Mouse (Mus musculus): Measurements from ENCODE around the gene Atcay. TPM values are rescaled to one million over a fixed set of nuclear protein-coding genes. Genes with fewer than 3 reads are reported as not detected.

Gene Atcay
- polyA plus RNA-seq, 1 experiment from 2014 or later: not detected

DNA sequence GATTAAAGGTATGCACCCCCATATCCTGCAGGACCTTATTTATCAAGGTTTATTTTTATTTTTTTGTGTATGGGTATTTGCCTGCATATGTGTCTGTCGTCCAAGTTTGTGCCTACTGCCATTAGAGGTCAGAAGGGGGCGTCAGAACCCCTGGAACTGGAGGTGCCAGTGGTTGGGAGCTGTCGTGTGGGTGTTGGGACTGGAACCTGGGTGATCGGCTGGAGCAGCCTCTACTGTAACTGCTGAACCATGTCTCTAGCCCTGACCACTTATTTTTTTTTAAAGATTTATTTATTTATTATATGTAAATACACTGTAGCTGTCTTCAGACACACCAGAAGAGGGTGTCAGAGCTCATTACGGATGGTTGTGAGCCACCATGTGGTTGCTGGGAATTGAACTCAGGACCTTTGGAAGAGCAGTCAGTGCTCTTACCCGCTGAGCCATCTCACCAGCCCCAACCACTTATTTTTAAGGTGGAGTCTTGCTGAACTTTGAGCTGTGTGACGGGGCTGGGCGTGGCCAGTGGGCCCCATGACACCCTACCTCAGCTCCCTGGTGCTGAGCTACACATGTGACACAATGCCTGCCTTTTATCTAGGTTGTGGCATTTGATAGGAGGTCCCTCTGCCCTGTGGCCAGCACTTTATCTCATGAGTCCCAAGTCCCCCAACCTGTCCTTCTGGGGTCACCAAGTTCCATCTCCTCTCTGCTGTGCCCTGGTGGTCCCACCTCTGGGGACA is 27.5 kb downstream of the Atcay start:
- Histone ChIP-seq H3K27ac (no peak overlapping the region), H3K4me3 (no peak overlapping the region), H3K9me3 (replicated peaks) (no peaks in the 10 kb centered on the region), H3K36me3 (no peaks in the 10 kb centered on the region), H3K4me1 (no peaks in the 10 kb centered on the region), H3K27me3 (ENCODE audit: low read depth, poor library complexity, severe bottlenecking) (peaks cover 18% of the 10 kb centered on the region)
- no peak for DNase-seq (ENCODE audit: low spot score)
- WGBS: 69% methylated on average over 8 of the region's 8 CpGs

DNA sequence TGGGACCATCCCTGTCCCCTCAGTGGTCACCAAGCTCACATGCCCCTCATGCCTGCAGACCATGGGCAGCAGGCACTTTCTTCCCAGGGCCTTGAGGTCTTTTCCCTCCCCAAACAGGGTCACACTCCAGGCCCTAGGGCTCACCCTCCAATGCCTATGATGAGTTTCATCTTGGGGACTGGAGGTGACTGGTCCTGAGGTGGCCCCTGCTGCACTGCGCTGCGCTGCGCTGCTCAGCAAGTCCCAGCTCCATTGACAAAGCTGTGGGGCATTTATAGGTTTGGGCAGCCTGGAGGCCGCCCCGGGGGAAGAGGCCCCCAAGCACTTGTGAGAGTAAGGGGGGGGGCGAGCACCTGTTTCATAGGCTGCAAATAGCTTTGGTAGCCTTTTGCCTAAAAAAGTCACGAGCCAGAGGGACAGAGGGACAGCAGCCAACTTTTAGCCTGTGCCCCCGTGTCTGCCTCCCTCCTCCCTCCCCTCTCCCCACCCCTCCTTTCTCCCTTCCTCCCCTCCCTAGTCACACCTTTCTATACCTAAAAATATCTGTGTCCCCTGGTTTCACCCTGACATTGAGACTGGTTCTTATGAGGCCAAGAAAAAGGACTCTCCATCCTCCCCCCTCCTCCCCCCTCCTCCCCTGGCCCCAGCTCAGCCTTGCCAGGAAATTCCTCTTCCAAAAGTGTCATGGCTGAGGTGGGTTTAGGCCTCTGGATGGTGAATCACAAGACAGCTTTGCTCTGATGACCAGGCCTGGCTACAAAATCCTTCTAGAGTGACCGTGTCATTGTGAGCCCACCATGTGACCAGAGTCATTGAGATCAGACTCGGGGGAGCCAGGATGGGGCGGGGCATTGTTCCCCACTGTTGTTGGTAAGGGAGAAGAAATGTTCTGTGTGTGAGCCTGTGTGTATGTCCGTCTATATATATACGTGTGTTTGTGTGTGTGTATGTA is 28.6 kb downstream of the Atcay start, which contains the start of gene Nmrk2:
Nmrk2 (minus strand) TSS at position 245 of the 952 bp plus-strand sequence.
- no peaks in the 10 kb centered on the region for H3K9me3 ChIP-seq (replicated peaks)
- no peak for DNase-seq (ENCODE audit: low spot score)
- no peak within 1 kb of the TSS for H3K27ac ChIP-seq
- H3K27me3 ChIP-seq (ENCODE audit: low read depth, poor library complexity, severe bottlenecking): peaks cover 24% of the 10 kb centered on the region
- H3K36me3 ChIP-seq: no peaks in the 10 kb centered on the region
- WGBS: 64% methylated on average over 13 of the region's 13 CpGs
- no peaks in the 10 kb centered on the region for H3K4me1 ChIP-seq
- no peak within 1 kb of the TSS for H3K4me3 ChIP-seq

DNA sequence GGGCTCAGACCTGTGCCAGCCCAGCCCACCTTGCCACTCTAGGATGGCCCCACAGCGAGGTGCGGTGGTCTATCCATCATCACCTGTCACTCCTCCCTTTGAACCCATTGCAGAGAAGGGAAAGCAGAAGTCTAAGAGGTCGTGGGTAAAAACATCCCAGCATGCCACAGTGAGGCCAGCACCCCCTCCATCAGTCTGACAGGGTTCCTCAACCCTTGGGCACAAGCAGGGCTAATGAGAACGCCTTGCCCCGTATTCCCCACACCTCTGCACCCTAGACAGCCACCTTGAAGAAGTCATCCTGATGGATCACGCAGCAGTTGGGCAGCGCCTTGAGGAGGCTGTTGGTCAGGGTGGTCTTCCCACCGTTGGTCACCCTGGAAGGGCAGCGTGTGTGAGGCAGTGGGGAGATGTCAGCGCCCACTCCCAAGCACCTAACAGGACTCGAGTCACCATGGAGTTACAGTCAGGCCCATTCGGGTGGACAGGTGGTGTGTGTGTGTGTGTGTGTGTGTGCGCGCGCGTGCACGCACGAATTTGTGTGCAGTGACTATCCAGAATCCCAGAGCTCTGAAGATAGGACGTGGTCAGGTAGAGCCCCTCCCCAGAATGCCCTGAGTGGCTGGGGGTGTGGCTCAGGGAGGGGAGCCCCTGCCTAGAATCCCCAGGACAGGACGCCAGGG is 29.9 kb downstream of the Atcay start:
- Histone ChIP-seq H3K27ac (no peak overlapping the region), H3K4me3 (no peak overlapping the region), H3K9me3 (replicated peaks) (no peaks in the 10 kb centered on the region), H3K36me3 (no peaks in the 10 kb centered on the region), H3K4me1 (no peaks in the 10 kb centered on the region), H3K27me3 (ENCODE audit: low read depth, poor library complexity, severe bottlenecking) (peaks cover 38% of the 10 kb centered on the region)
- DNase-seq (ENCODE audit: low spot score): no peak
- WGBS: 79% methylated on average over 20 of the region's 20 CpGs

DNA sequence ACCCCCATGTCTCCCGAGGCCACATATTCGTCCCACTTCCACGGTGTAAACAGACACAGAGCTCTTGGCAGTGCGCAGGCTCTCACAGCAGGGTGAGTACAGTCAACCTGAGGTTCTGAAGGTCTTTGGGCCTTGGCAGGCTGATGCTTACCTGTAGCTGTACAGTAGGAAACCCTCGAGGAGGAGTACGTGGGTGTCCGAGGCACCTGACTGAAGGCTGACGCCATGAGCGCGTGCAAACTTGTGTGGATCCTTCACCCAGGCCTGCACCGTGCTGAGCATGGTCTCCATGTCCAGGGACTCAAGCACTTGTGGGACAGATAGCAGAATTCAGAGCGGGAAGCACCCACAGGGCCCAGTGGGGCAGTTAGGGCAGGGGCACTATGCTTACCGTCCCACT is 30.5 kb downstream of the Atcay start:
- Histone ChIP-seq H3K9me3 (replicated peaks) (no peaks in the 10 kb centered on the region), H3K27ac (no peak overlapping the region), H3K27me3 (ENCODE audit: low read depth, poor library complexity, severe bottlenecking) (peaks cover 44% of the 10 kb centered on the region), H3K4me3 (no peak overlapping the region), H3K4me1 (no peaks in the 10 kb centered on the region), H3K36me3 (no peaks in the 10 kb centered on the region)
- DNase-seq (ENCODE audit: low spot score): no peak
- WGBS: 85% methylated on average over 13 of the region's 13 CpGs

DNA sequence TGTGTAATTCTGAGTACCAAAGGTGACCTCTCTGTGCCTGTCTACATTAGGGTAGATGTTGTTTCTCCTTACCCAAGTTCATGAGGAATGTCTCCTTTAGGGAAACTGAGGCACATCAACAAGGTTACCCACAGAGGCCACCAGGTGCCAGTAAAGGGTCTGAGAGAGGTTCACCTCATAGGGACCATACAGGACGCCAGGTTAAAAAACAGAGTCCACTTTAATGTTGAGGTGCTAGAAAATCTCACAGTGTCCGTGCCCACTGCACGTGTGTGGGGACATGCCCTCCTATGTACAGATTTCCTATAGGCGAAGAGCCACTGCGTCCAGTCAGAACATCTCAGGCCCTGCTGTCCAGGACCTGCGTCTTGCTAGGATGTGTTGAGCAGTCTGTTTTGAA is 31.6 kb downstream of the Atcay start:
- H3K27me3 ChIP-seq (ENCODE audit: low read depth, poor library complexity, severe bottlenecking): peaks cover 55% of the 10 kb centered on the region
- no peak for DNase-seq (ENCODE audit: low spot score)

DNA sequence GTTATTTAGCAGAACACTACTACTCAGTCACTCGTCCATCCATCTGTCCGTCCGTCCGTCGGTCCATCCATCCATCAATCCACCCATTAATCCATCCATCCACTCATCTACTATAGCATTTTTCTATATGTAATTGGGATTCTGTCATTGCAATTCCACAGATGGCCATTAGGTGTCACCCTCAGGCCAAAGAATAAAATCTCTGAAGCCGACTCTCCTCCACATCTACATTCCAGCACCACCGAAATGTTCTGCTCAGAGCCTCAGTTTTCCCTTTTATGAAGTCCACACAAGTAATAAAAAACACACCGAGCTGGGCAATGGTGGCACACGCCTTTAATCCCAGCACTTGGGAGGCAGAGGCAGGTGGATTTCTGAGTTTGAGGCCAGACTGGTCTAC is 32.4 kb downstream of the Atcay start:
- Histone ChIP-seq H3K4me1 (peaks cover 11% of the 10 kb centered on the region), H3K27me3 (ENCODE audit: low read depth, poor library complexity, severe bottlenecking) (peaks cover 63% of the 10 kb centered on the region), H3K36me3 (no peaks in the 10 kb centered on the region), H3K27ac (no peak overlapping the region), H3K9me3 (replicated peaks) (no peaks in the 10 kb centered on the region), H3K4me3 (no peak overlapping the region)
- peak; percentile 74 for DNase-seq (ENCODE audit: low spot score)
- WGBS: 2% methylated on average over 9 of the region's 9 CpGs

More for the DNA sequence above, 31.6 kb downstream of the Atcay start:
- Histone ChIP-seq H3K4me1 (peaks cover 7% of the 10 kb centered on the region), H3K9me3 (replicated peaks) (no peaks in the 10 kb centered on the region), H3K27ac (no peak overlapping the region), H3K4me3 (no peak overlapping the region), H3K36me3 (no peaks in the 10 kb centered on the region)
- WGBS: 87% methylated on average over 6 of the region's 6 CpGs

DNA sequence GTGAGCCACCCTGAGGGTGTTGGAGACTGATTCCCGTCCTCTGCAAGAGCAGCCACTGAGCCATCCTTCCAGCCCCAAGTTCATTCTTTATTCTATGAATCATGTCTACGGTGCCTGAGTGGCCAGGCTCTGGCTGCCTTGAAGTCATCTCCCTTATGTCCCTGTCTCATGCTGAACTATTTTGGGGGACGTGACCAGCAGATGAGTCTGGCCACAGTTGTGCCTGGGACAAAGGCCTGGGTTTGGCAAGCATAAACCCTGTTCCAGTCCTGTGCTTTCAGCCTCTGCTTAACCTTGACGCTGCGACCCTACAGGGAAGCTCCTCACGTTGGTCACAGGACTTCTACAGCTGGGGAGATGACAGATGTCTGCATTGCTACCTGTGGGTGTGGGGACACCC is 33.3 kb downstream of the Atcay start:
- Histone ChIP-seq H3K27me3 (ENCODE audit: low read depth, poor library complexity, severe bottlenecking) (peaks cover 68% of the 10 kb centered on the region), H3K9me3 (replicated peaks) (no peaks in the 10 kb centered on the region), H3K36me3 (no peaks in the 10 kb centered on the region), H3K4me1 (peaks cover 20% of the 10 kb centered on the region), H3K4me3 (no peak overlapping the region), H3K27ac (no peak overlapping the region)
- no peak for DNase-seq (ENCODE audit: low spot score)
- WGBS: 51% methylated on average over 6 of the region's 6 CpGs

DNA sequence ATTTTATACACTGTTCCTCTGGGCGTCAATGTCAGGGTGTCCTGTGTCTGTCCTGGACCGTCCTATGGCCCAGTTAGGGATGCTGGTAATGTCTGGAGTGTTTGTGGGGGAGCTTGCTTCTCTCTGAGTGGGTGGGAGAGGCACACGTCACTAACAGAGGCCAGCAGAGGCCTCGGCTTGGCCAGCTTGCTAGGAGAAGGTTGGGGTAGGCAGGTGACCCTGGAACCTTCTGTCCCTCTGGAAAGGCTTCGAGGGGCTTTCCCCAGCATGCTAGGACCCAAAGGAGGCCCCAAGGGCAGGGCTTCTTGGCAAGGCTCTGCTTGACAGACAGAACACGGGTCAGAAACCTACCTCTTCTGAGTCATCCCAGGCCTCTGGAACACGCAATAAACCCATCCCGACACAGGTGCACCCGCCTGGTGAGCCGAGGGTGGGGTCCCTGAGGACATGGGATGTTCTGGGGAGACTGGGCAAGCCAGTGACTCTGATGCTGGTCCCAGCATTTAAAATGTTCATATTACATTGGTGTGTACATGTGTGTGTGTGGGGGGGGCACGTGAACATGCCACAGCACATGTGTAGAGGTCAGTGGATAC is 34.1 kb downstream of the Atcay start:
- Histone ChIP-seq H3K4me1 (peaks cover 28% of the 10 kb centered on the region), H3K9me3 (replicated peaks) (no peaks in the 10 kb centered on the region), H3K36me3 (no peaks in the 10 kb centered on the region), H3K27ac (no peak overlapping the region), H3K4me3 (no peak overlapping the region), H3K27me3 (ENCODE audit: low read depth, poor library complexity, severe bottlenecking) (peaks cover 68% of the 10 kb centered on the region)
- DNase-seq (ENCODE audit: low spot score): no peak
- 68% methylated on average over 11 of the region's 11 CpGs for WGBS

DNA sequence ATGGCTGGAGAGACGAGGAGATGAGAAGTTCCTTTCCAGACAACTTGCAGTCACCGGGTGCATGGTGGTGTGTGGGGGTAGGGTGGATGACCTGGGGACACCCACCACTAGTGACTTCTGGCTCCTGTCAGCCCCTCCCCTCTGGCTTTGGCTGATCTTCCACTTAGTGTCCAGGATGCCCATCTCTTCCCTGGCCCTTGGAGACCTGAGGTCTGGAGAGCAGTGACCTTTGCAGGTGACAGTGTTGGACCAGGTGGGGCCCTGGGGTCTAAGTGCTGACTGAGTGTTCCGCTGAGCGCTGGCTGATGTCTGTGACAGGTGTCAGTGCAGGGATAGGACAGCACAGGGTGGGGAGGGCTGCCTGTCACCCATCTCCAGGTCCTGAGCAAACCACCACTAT is 35.3 kb downstream of the Atcay start:
- Histone ChIP-seq H3K4me3 (no peak overlapping the region), H3K36me3 (peaks cover 11% of the 10 kb centered on the region)

DNA sequence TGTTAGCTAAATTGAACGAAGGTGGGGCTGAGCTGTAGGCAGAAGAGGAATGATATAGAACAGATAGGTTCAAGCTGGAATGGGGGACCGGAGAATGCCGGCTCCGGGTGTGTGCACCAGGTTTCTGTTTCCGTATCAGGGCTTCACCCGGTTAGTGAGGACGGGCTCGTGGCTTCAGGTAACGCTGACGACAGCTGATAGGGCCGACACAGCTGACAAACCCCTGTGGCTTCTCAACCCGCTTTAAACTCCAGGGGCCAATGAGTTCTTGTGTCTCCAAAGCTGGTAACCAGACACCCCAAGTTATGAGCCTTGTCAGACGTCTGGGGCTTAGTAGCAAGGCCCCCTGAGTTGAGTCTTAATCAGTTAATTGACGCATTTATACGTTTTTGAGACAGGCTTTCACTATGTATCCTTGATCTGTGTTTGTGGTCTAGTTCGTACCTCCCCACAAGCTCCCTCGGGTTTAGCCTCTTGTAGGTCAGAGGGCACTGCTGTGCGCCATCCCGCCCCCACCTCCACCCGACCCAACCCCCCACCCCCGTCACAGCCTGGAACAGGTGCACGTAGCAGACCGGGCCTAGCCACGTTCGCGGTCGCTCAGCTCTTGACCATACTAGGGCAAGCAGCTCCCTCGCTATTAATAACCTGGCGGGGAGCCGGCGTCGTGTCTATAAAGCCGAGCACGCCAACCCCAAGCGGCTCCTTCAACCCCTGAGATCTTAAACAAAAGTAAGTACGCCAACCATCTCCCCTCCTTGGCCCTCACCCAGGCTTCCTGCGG is 36.5 kb downstream of the Atcay start:
- 22% methylated on average over 37 of the region's 37 CpGs for WGBS
- Histone ChIP-seq H3K27ac (no peak overlapping the region), H3K4me3 (peak overlapping the region; percentile 13; the same call in 1 of the 2 replicates), H3K27me3 (ENCODE audit: low read depth, poor library complexity, severe bottlenecking) (peaks cover 51% of the 10 kb centered on the region), H3K9me3 (replicated peaks) (no peaks in the 10 kb centered on the region), H3K36me3 (peaks cover 19% of the 10 kb centered on the region), H3K4me1 (peaks cover 32% of the 10 kb centered on the region)
- DNase-seq (ENCODE audit: low spot score): no peak

More for the DNA sequence above, 35.3 kb downstream of the Atcay start:
- Histone ChIP-seq H3K27me3 (ENCODE audit: low read depth, poor library complexity, severe bottlenecking) (peaks cover 61% of the 10 kb centered on the region), H3K27ac (no peak overlapping the region), H3K9me3 (replicated peaks) (no peaks in the 10 kb centered on the region), H3K4me1 (peaks cover 32% of the 10 kb centered on the region)
- DNase-seq (ENCODE audit: low spot score): no peak
- WGBS: 68% methylated on average over 4 of the region's 4 CpGs

DNA sequence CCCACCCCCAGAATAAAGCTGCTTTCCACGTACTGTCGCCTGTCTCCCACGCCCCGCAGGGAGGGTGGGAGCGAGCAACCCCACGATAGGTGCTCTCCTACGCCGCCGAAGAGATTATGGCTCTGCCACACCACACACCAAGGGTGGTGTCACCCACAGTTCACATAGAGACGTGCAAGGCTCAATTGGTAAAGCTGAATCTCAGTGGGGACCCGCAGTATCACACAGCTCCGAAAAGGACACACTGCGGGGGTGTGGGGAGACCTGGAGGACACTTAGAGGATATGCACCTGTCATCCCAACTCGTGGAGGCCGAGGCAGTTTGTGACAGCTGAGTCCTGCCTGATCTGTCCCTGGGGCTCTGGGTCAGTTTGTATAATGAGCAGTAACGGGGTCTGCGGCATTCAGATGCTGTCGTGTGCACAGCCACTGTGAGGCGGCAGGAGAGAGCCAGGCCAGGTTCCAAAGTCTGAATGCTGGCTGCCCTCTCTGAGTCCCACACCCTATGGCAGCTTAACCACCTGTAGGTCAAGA is 37.6 kb downstream of the Atcay start:
- no peaks in the 10 kb centered on the region for H3K9me3 ChIP-seq (replicated peaks)
- peak overlapping the region; percentile 90 for H3K27ac ChIP-seq
- peaks cover 50% of the 10 kb centered on the region for H3K27me3 ChIP-seq (ENCODE audit: low read depth, poor library complexity, severe bottlenecking)
- H3K4me1 ChIP-seq: peaks cover 32% of the 10 kb centered on the region
- H3K4me3 ChIP-seq: peak overlapping the region; percentile 66
- H3K36me3 ChIP-seq: peaks cover 29% of the 10 kb centered on the region
- peak; percentile 57 for DNase-seq (ENCODE audit: low spot score)
- WGBS: 7% methylated on average over 19 of the region's 19 CpGs

Measured in limb, embryonic 10.5 days (tissue).